10 mouse cellular contexts compared by ENCODE assay signal in the genomic region with DNA sequence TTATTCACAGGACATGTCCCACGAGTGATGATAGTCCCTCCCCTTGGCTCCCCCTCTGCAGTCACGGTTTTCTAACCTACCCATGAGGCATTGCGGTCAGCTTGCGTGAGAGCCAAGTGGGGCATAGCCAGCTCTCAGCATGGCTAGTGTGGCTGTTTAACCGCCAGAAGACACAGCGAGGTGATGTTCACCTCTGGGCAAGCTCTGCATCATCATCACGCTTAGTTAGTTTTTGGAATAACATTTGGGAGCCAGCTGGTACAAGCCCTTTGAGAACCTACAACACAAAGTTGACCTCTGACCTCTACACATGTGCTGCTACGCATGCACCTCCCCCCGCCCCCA. TPM values are rescaled to one million over a fixed set of nuclear protein-coding genes. Genes with fewer than 3 reads are reported as not detected.
DNase-seq lines count a peak whose midpoint lies in the region; ATAC-seq and TF ChIP-seq lines count a peak whose summit lies in the region.
"Had no signal": no experiment of that assay in that cellular context is flagged by ENCODE, and none has a peak within 500 bp of the region (broad histone marks: within the 10 kb centered on the region; RNA-seq: fewer than 3 reads in every experiment).

No protein-coding gene starts in this region.

- no peak overlapping the region for H3K4me2 ChIP-seq in embryonic facial prominence, embryonic 11.5 days (ENCODE audit: low read depth, low read length)
- H3K4me2 ChIP-seq in kidney, embryonic 16.5 days (replicated peaks; ENCODE audit: low read depth, low read length), result no peak overlapping the region
- no peak overlapping the region for H3K4me2 ChIP-seq in intestine, postnatal 0 days (replicated peaks; ENCODE audit: low read depth)

- TF ChIP-seq CTCF in kidney, adult 2 months (conservative IDR thresholded peaks at IDR 0.05; ENCODE audit: insufficient read depth, insufficient read length, low read depth, low read length), result no peak
- no peak for TF ChIP-seq CTCF in intestine, postnatal 0 days (IDR thresholded peaks at IDR 0.05; ENCODE audit: low read depth)

- H3K9me3 ChIP-seq in embryonic facial prominence, embryonic 11.5 days (replicated peaks; ENCODE audit: control insufficient read depth, low read length), result no peaks in the 10 kb centered on the region
- H3K9me3 ChIP-seq in embryonic facial prominence, embryonic 10.5 days, result no peaks in the 10 kb centered on the region
- no peaks in the 10 kb centered on the region for H3K9me3 ChIP-seq in kidney, embryonic 16.5 days (ENCODE audit: low read length)
- no peaks in the 10 kb centered on the region for H3K9me3 ChIP-seq in intestine, postnatal 0 days (ENCODE audit: control insufficient read depth)
- H3K9me3 ChIP-seq: limb, embryonic 10.5 days had no signal

- 81% methylated on average over 9 of the region's 9 CpGs for WGBS in embryonic facial prominence, embryonic 11.5 days
- WGBS in embryonic facial prominence, embryonic 10.5 days, result 89% methylated on average over 9 of the region's 9 CpGs
- 52% methylated on average over 9 of the region's 9 CpGs for WGBS in kidney, adult 2 months
- WGBS in kidney, embryonic 16.5 days, result 86% methylated on average over 9 of the region's 9 CpGs
- WGBS in intestine, postnatal 0 days, result 81% methylated on average over 9 of the region's 9 CpGs

- no peak overlapping the region for H3K27ac ChIP-seq in embryonic facial prominence, embryonic 11.5 days (replicated peaks; ENCODE audit: low read depth, low read length)
- H3K27ac ChIP-seq in embryonic facial prominence, embryonic 10.5 days (replicated peaks), result no peak overlapping the region
- H3K27ac ChIP-seq in kidney, adult 2 months (ENCODE audit: insufficient read depth, low read depth, low read length), result peak overlapping the region; percentile 97
- H3K27ac ChIP-seq in kidney, embryonic 16.5 days (ENCODE audit: low read length), result no peak overlapping the region
- peak overlapping the region; percentile 54; the same call in 1 of the 2 replicates for H3K27ac ChIP-seq in intestine, postnatal 0 days (ENCODE audit: low read depth, low read length)
- H3K27ac ChIP-seq: limb, embryonic 10.5 days had no signal

- no peaks in the 10 kb centered on the region for H3K4me1 ChIP-seq in embryonic facial prominence, embryonic 11.5 days (ENCODE audit: control insufficient read depth, insufficient read depth, low read length)
- no peaks in the 10 kb centered on the region for H3K4me1 ChIP-seq in embryonic facial prominence, embryonic 10.5 days
- no peaks in the 10 kb centered on the region for H3K4me1 ChIP-seq in kidney, adult 2 months (ENCODE audit: control insufficient read depth, insufficient read depth, low read length)
- no peaks in the 10 kb centered on the region for H3K4me1 ChIP-seq in kidney, embryonic 16.5 days (ENCODE audit: insufficient read depth, low read length)
- H3K4me1 ChIP-seq in intestine, postnatal 0 days (replicated peaks; ENCODE audit: control insufficient read depth, insufficient read depth, low read length), result 0 out of 2 replicates have a peak, but pooled peaks cover 3% of the 10 kb centered on the region
- H3K4me1 ChIP-seq: limb, embryonic 10.5 days had no signal

- ATAC-seq in embryonic facial prominence, embryonic 11.5 days (replicated peaks; ENCODE audit: insufficient number of reproducible peaks, low FRiP score, low TSS enrichment, low read depth), result peak; percentile 23; the same call in 1 of the 2 replicates
- no peak for ATAC-seq in kidney, embryonic 16.5 days (ENCODE audit: low FRiP score, low TSS enrichment)
- peak; percentile 73 for ATAC-seq in intestine, postnatal 0 days
- no peak for ATAC-seq in CD4-positive, CD25-positive, alpha-beta regulatory T cell, adult 4 months

- no peak overlapping the region for H3K4me3 ChIP-seq in embryonic facial prominence, embryonic 11.5 days (ENCODE audit: low read depth, low read length)
- H3K4me3 ChIP-seq in embryonic facial prominence, embryonic 10.5 days, result no peak overlapping the region
- H3K4me3 ChIP-seq in kidney, adult 2 months (ENCODE audit: insufficient read depth, low read depth, low read length), result no peak overlapping the region
- H3K4me3 ChIP-seq in kidney, embryonic 16.5 days (ENCODE audit: low read length), result no peak overlapping the region
- H3K4me3 ChIP-seq in intestine, postnatal 0 days (ENCODE audit: low read depth, low read length), result no peak overlapping the region
- H3K4me3 ChIP-seq: limb, embryonic 10.5 days had no signal

- no peak for TF ChIP-seq POLR2A in kidney, adult 2 months (IDR thresholded peaks at IDR 0.05; ENCODE audit: low read depth, low read length)

- H3K9ac ChIP-seq in embryonic facial prominence, embryonic 11.5 days (replicated peaks; ENCODE audit: low read length), result no peak overlapping the region
- no peak overlapping the region for H3K9ac ChIP-seq in kidney, embryonic 16.5 days (replicated peaks; ENCODE audit: low read length)
- H3K9ac ChIP-seq in intestine, postnatal 0 days (ENCODE audit: low read depth, low read length), result no peak overlapping the region

- H3K36me3 ChIP-seq in embryonic facial prominence, embryonic 11.5 days (replicated peaks; ENCODE audit: control insufficient read depth, insufficient read depth, low read depth, low read length), result no peaks in the 10 kb centered on the region
- H3K36me3 ChIP-seq in embryonic facial prominence, embryonic 10.5 days (replicated peaks), result no peaks in the 10 kb centered on the region
- H3K36me3 ChIP-seq in kidney, adult 2 months (ENCODE audit: control insufficient read depth, insufficient read depth, low read length), result no peaks in the 10 kb centered on the region
- H3K36me3 ChIP-seq in kidney, embryonic 16.5 days (ENCODE audit: insufficient read depth, low read length), result no peaks in the 10 kb centered on the region
- no peaks in the 10 kb centered on the region for H3K36me3 ChIP-seq in intestine, postnatal 0 days (ENCODE audit: control insufficient read depth, insufficient read depth)
- H3K36me3 ChIP-seq: limb, embryonic 10.5 days had no signal

- no peaks in the 10 kb centered on the region for H3K27me3 ChIP-seq in embryonic facial prominence, embryonic 11.5 days (ENCODE audit: control insufficient read depth, insufficient read depth, low read length)
- H3K27me3 ChIP-seq in embryonic facial prominence, embryonic 10.5 days (replicated peaks; ENCODE audit: low read depth, poor library complexity, severe bottlenecking), result no peaks in the 10 kb centered on the region
- no peaks in the 10 kb centered on the region for H3K27me3 ChIP-seq in kidney, adult 2 months (replicated peaks; ENCODE audit: control insufficient read depth, insufficient read depth, low read length)
- no peaks in the 10 kb centered on the region for H3K27me3 ChIP-seq in kidney, embryonic 16.5 days (ENCODE audit: insufficient read depth, low read length)
- H3K27me3 ChIP-seq in intestine, postnatal 0 days (replicated peaks; ENCODE audit: control insufficient read depth, insufficient read depth, low read length), result no peaks in the 10 kb centered on the region

- DNase-seq in embryonic facial prominence, embryonic 11.5 days (ENCODE audit: low spot score), result no peak
- DNase-seq in embryonic facial prominence, embryonic 10.5 days (ENCODE audit: low spot score), result no peak
- DNase-seq in kidney, adult 2 months, result peak; percentile 87
- peak; percentile 11 for DNase-seq in brain, adult 2 months (ENCODE audit: low read depth, low spot score)
- DNase-seq: lung, postnatal 36 days; thymus, adult 2 months had no signal

RNA-seq across cellular contexts. Expression of gene Bach1, which starts 28.0 kb away (rescaled TPM):
- polyA plus RNA-seq in embryonic facial prominence, embryonic 11.5 days (2014; fragmentation: Nextera tagmentation; extraction: Ambion mirVana), result 17.8 and 19.0 TPM in 2 replicates
- polyA plus RNA-seq in embryonic facial prominence, embryonic 10.5 days (2016; fragmentation: Nextera tagmentation; extraction: Ambion mirVana), result 14.1 and 14.4 TPM in 2 replicates
- 8.6 and 9.7 TPM in 2 replicates for polyA plus RNA-seq in kidney, adult 2 months (2012; rRNA removed)
- polyA plus RNA-seq in kidney, embryonic 16.5 days (2015; fragmentation: Nextera tagmentation; extraction: Ambion mirVana), result 12.0 and 12.5 TPM in 2 replicates
- 21.3 and 22.8 TPM in 2 replicates for polyA plus RNA-seq in intestine, postnatal 0 days (2015; fragmentation: Nextera tagmentation; extraction: Ambion mirVana)
- polyA plus RNA-seq in CD4-positive, CD25-positive, alpha-beta regulatory T cell, adult 4 months (2017; shearing (Covaris generic)), result 1 to 10 TPM; 3.4 to 3.9 TPM

Comparison
In these comparisons a context has a peak if more than half of its experiments do, and no peak if none do; other contexts are left out.
1. H3K27ac ChIP-seq: peak in kidney, adult 2 months (single experiment) and intestine, postnatal 0 days (single experiment); none in embryonic facial prominence, embryonic 11.5 days (single experiment), embryonic facial prominence, embryonic 10.5 days (single experiment) and kidney, embryonic 16.5 days (single experiment).
2. ATAC-seq: peak in embryonic facial prominence, embryonic 11.5 days (single experiment) and intestine, postnatal 0 days (single experiment); none in kidney, embryonic 16.5 days (single experiment) and CD4-positive, CD25-positive, alpha-beta regulatory T cell, adult 4 months (single experiment).
3. DNase-seq: peak in kidney, adult 2 months (single experiment) and brain, adult 2 months (single experiment); none in embryonic facial prominence, embryonic 11.5 days (single experiment) and embryonic facial prominence, embryonic 10.5 days (single experiment).